23 mouse cellular contexts compared by ENCODE assay signal in genomic region chr7:132644605-132645279, GRCm38 (mm10). TPM values are rescaled to one million over a fixed set of nuclear protein-coding genes. Genes with fewer than 3 reads are reported as not detected.
"Had no signal": no experiment of that assay in that cellular context is flagged by ENCODE, and none has a peak within 500 bp of the region (broad histone marks: within the 10 kb centered on the region; RNA-seq: fewer than 3 reads in every experiment).

No protein-coding gene starts in this region.

- H3K27me3 ChIP-seq: limb, embryonic 13.5 days; liver, embryonic 12.5 days; lung, embryonic 15.5 days had no signal

- H3K4me2 ChIP-seq: limb, embryonic 13.5 days; liver, embryonic 12.5 days; liver, embryonic 15.5 days; lung, embryonic 15.5 days; midbrain, embryonic 11.5 days had no signal

- H3K27ac ChIP-seq: layer of hippocampus, adult 2 months; limb, embryonic 10.5 days; limb, embryonic 13.5 days; liver, embryonic 12.5 days; liver, embryonic 15.5 days; lung, embryonic 15.5 days had no signal

- H3K9me3 ChIP-seq: limb, embryonic 10.5 days; limb, embryonic 13.5 days; liver, embryonic 12.5 days; liver, embryonic 15.5 days; lung, embryonic 15.5 days had no signal

- H3K4me1 ChIP-seq: liver, embryonic 12.5 days; liver, embryonic 15.5 days; lung, embryonic 15.5 days had no signal

- H3K9ac ChIP-seq: limb, embryonic 13.5 days; liver, embryonic 12.5 days; liver, embryonic 15.5 days; lung, embryonic 15.5 days had no signal

- ATAC-seq: liver, embryonic 12.5 days had no signal

- H3K4me3 ChIP-seq: layer of hippocampus, adult 2 months; limb, embryonic 10.5 days; limb, embryonic 13.5 days; liver, embryonic 12.5 days; liver, embryonic 15.5 days; lung, embryonic 15.5 days had no signal

- DNase-seq: kidney, adult 18-20 months; kidney, adult 9 months; kidney, postnatal 14 days; kidney, postnatal 4 days; layer of hippocampus, adult 9-11 months; liver; lung, adult 18-20 months; lung, postnatal 14 days; lung, postnatal 4 days; midbrain, embryonic 14.5 days; right cerebral cortex, adult 18-20 months; right cerebral cortex, postnatal 25 days; thymus, adult 18-20 months; thymus, postnatal 36 days had no signal

- H3K36me3 ChIP-seq: limb, embryonic 10.5 days; limb, embryonic 13.5 days; liver, embryonic 12.5 days; liver, embryonic 15.5 days; lung, embryonic 15.5 days had no signal

RNA-seq across cellular contexts. Expression of gene Nkx1-2, which starts 45.3 kb away (rescaled TPM):
- polyA plus RNA-seq: kidney, embryonic 16.5 days; limb, embryonic 10.5 days; liver, embryonic 12.5 days; liver, embryonic 15.5 days; lung, embryonic 15.5 days; urinary bladder, adult 2 months had no signal
